Mouse (Mus musculus) yolk sac, embryonic 10.5 days (tissue): Measurements from ENCODE around the gene Trim31.

Experiments used
- DNase-seq: peaks from one replicate; pipeline ENCODE4 v3.0.0-alpha.2; 2017; ENCODE audit warnings: low spot score

Trim31 gene

GRCm38 (mm10) chr17:36944121-36944775 lies 46.3 kb downstream of the Trim31 start:
- no peak for DNase-seq

GRCm38 (mm10) chr17:36947051-36947819 lies 49.3 kb downstream of the Trim31 start:
- peak; percentile 39 for DNase-seq

DNA sequence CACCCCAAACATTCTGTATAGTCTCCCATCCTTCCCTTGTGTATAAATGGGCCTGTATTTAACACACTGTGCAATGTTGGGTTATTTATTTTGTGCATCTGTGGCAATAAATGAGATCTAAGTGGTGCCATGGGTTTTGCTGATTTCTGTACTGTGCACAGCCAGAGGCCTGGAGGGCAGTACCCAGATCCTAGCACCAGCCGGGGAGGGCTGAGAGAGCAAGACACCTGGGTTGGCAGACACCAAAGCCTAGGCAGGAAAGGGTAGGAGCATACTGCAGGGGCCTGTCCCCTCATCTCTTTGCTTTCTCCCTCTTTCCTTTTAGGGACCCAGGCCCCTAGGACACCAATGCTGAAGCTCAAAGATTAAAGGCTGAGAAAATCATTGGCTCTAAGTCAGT lies 50.4 kb downstream of the Trim31 start:
- no peak for DNase-seq

DNA sequence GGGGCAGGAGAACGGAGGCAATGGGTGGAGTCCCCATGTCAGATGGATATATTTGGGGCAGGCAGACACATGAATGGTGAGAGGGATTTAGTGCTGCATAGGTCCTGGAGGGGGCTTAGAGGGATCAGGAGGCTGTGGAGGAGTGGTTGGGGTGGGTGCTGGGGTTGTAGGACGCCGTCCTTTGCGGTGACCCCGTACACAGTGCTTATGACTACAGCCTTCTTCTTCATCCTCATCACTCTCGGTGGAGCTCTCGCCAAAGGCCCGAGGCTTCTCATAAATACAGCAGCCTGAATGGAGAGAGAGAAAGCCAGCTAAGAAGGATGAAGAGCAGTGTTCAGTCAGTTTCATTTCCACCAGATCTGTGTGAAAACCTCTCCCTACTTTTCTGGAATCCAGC lies 51.3 kb downstream of the Trim31 start:
- no peak for DNase-seq

DNA sequence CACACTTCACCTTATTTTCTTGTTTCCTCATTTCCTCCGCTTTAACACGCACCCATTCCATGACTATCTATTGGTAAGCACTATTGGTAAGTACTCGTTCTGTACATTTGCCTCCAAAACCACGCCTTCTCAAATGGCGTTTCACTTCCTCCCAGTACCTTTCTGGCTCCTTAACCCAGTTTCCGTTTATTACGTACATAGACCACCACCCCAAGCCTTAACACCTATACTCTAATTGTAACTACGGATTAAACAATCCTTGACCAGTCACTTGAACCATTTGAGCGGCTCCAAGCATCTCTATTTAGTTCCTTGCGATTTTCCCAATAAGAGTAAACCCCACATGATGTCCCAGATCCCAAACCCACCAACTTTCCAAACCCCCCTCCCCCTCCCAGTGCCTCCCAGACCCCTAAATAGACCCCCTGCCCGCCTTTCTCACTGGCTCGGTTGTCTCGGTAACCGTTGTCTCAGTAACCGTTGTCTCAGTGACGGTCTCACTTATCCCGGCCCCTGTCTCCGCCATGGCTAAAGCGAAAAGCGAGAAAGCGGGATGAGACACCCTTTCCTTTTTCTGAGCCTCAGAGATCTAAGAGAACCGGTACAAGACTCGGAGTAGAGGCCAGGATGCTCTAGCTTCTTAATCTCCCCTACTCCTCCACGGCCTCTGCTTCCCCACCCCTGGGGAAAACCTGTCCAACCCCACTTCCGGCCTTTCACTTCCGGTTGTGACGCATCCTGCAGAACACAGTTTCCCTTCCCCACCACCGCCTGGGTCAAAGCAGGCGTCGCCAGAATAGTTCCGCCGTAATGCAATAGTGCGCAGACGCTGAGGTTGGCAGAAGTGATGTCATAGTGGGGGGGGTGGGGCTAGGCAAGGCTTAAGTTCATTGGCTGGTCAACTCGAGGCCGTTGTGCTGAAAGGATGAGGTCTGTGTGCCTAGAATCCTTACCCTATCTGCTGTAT lies 53.3 kb downstream of the Trim31 start, which contains the start of gene Ppp1r11:
Gene Ppp1r11, minus strand, starts transcription at position 761 of the 967 bp plus-strand sequence.
- peak; percentile 97 for DNase-seq

DNA sequence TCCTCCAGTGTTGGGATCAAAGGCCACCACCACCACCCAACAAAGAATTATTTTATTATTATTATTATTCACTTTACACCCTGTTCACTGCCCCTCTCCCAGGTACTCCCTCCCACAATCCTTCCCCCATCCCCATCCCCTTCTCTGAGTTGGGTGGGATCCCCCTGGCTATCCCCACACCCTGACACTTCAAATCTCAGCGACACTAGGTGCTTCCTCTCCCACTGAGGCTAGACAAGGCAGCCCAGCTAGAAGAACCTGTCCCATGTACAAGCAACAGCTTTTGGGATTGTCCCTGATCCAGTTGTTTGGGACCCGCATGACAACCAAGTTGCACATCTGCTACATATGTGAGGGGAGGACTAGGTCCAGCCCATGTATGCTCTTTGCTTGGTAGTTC lies 54.7 kb downstream of the Trim31 start:
- DNase-seq: no peak

DNA sequence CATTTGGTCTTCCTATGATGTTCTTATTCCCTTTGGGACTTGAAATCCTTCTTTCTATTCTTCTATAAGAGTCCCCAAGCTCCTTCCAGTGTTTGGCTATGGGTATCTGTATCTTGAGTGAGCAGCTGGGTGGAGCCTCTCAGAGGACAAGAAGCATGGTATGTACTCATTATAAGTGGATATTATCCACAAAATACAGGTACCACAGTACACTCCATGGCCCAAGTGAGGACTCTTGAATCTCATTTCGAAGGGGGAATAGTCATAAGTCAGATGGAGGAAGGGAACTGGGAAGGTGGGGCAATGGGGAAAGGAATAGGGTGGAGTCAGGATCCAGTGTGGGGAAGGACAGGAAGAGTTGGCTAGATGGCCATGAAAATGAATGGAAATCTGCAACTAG lies 55.1 kb downstream of the Trim31 start:
- no peak for DNase-seq

DNA sequence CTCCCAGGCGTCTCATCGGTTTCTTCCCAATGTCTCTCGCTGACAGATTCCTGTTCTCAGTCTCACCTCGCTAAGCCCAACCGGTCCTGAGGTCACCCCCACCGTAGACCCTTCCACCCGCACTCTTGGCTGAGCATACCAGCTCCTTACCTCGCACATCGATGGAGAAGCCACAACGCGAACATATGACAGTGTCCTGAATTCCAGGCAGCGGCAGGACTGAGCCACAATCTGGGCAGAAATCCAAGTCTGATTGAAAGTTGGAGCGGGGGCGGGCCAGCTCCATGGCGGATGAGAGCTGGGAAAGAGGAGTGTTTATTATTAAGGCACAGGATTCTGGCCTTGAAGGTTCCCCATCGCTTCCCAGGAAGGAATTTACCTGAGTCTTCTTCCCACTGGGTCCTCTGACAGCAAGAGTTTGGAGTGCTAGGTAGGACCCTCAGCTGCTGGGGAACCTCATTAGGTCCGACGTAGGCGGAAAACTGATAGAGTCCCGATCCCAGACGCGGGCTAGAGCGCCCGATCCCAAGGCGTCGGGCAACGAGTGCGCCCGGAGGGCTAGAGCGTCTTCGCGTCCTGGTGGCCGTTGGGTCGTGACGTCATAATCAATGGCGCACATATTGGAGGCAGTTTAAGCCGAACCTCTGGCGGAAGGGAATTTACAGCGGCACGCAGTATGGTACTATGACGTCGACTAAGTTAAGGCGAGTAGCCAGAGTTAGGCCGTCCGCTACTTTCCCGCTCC lies 60.3 kb downstream of the Trim31 start, which contains the start of the genes Znrd1 and Znrd1as:
Gene Znrd1, minus strand, starts transcription at position 561 of the 745 bp plus-strand sequence.
Gene Znrd1as, plus strand, starts transcription at position 594 of the 745 bp plus-strand sequence.
- DNase-seq: peak; percentile 95

DNA sequence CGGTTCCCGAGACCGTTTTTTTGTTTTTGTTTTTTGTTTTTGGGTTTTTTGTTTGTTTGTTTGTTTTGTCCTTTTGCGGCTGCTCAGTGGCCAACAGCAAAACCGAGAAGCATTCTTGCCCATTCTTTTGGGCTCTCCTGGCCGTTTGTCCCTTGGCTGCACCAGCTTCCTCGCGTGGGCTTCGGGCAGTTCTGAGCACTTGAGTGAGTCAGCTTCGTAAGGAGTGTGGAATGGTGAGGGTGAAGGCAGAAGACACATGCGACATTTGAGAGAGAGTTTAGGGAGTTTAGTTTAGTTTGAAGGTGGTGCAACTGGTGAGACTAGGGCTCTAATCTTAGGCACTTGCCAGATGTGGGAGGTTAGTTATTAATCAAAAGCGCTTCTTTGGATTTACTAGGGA lies 61.0 kb downstream of the Trim31 start:
- no peak for DNase-seq
